ENCODE assay signal across 8 mouse cellular contexts in genomic region chr13:37214590-37215282, GRCm38 (mm10).
A peak's percentile ranks its signal among the peaks of the same experiment; 100 is the strongest.
DNase-seq lines count a peak whose midpoint lies in the region; ATAC-seq and TF ChIP-seq lines count a peak whose summit lies in the region.

No protein-coding gene starts in this region.

- no peak for TF ChIP-seq CTCF in forebrain, postnatal 0 days (IDR thresholded peaks at IDR 0.05; ENCODE audit: low read depth)

- H3K27ac ChIP-seq in forebrain, postnatal 0 days (ENCODE audit: low read depth, low read length) = no peak overlapping the region
- H3K27ac ChIP-seq in liver, embryonic 11.5 days (ENCODE audit: low read depth, low read length) = no peak overlapping the region

- TF ChIP-seq POLR2A in myocyte (IDR thresholded peaks at IDR 0.05; ENCODE audit: insufficient read length, low read depth) = no peak

- 32% methylated on average over 8 of the region's 8 CpGs for WGBS in forebrain, postnatal 0 days
- WGBS in liver, embryonic 11.5 days = 79% methylated on average over 8 of the region's 8 CpGs

- H3K4me3 ChIP-seq in forebrain, postnatal 0 days (ENCODE audit: low read depth, low read length) = no peak overlapping the region
- H3K4me3 ChIP-seq in myocyte = no peak overlapping the region
- H3K4me3 ChIP-seq in liver, embryonic 11.5 days (ENCODE audit: low read depth, low read length) = no peak overlapping the region

- H3K4me1 ChIP-seq in forebrain, postnatal 0 days (ENCODE audit: insufficient read depth) = no peaks in the 10 kb centered on the region
- H3K4me1 ChIP-seq in liver, embryonic 11.5 days (replicated peaks; ENCODE audit: control insufficient read depth, insufficient read depth, low read length) = no peaks in the 10 kb centered on the region

- H3K9ac ChIP-seq in forebrain, postnatal 0 days = no peak overlapping the region
- no peak overlapping the region for H3K9ac ChIP-seq in liver, embryonic 11.5 days (ENCODE audit: low read depth, low read length)

- H3K79me2 ChIP-seq in myocyte (ENCODE audit: control insufficient read depth, insufficient read depth) = no peaks in the 10 kb centered on the region

- H3ac ChIP-seq in myocyte (ENCODE audit: control insufficient read depth, insufficient read length) = no peak overlapping the region

- H3K9me3 ChIP-seq in forebrain, postnatal 0 days (ENCODE audit: low read length) = no peaks in the 10 kb centered on the region
- no peaks in the 10 kb centered on the region for H3K9me3 ChIP-seq in liver, embryonic 11.5 days (ENCODE audit: control insufficient read depth, low read length)

- no peaks in the 10 kb centered on the region for H3K27me3 ChIP-seq in forebrain, postnatal 0 days (ENCODE audit: insufficient read depth, low read length)
- H3K27me3 ChIP-seq in myocyte (ENCODE audit: control insufficient read depth, insufficient read depth, insufficient read length) = no peaks in the 10 kb centered on the region
- H3K27me3 ChIP-seq in liver, embryonic 11.5 days (replicated peaks; ENCODE audit: control insufficient read depth, insufficient read depth, low read length) = no peaks in the 10 kb centered on the region

- DNase-seq in CD4-positive helper T cell, adult 2 months (ENCODE audit: low read depth, low spot score) = peak; percentile 20
- DNase-seq in adrenal gland, adult 2 months = peak; percentile 29
- peak; percentile 27 for DNase-seq in forebrain, postnatal 0 days
- DNase-seq in layer of hippocampus, adult 9-11 months = peak; percentile 15
- no peak for DNase-seq in heart, adult 18-20 months
- DNase-seq in cerebellum, adult 8-10 months = no peak
- no peak for DNase-seq in liver, embryonic 11.5 days (ENCODE audit: low spot score)

- H3K4me2 ChIP-seq in forebrain, postnatal 0 days (ENCODE audit: low read depth) = no peak overlapping the region
- H3K4me2 ChIP-seq in myocyte (ENCODE audit: low read depth) = peak overlapping the region; percentile 10
- no peak overlapping the region for H3K4me2 ChIP-seq in liver, embryonic 11.5 days

- ATAC-seq in forebrain, postnatal 0 days = peak; percentile 86
- ATAC-seq in liver, embryonic 11.5 days (replicated peaks; ENCODE audit: low FRiP score) = no peak

- no peaks in the 10 kb centered on the region for H3K36me3 ChIP-seq in forebrain, postnatal 0 days (ENCODE audit: insufficient read depth)
- no peaks in the 10 kb centered on the region for H3K36me3 ChIP-seq in myocyte (ENCODE audit: control insufficient read depth, insufficient read depth)
- no peaks in the 10 kb centered on the region for H3K36me3 ChIP-seq in liver, embryonic 11.5 days (ENCODE audit: control insufficient read depth, insufficient read depth, low read length)

TF ChIP-seq in myocyte, 11 proteins besides CTCF, POLR2A, EP300 and RAD21:
- peak; percentile 64; the same call in 1 of the 2 replicates for TF ChIP-seq CEBPB (IDR thresholded peaks at IDR 0.05; ENCODE audit: insufficient read depth, poor library complexity, severe bottlenecking)
- peak in 1 of 3 experiments; percentile 42 for TF ChIP-seq MYOG (IDR thresholded peaks at IDR 0.05; ENCODE audit: control insufficient read depth in 1 of 3, insufficient read depth in 1 of 3, insufficient read length in 2 of 3, low read depth in 2 of 3)
- no peak for TF ChIP-seq REST (IDR thresholded peaks at IDR 0.05; ENCODE audit: insufficient read depth, insufficient read length)
- peak; percentile 34 for TF ChIP-seq MAX (IDR thresholded peaks at IDR 0.05; ENCODE audit: low read depth)

Comparison
In these comparisons a context has a peak if more than half of its experiments do, and no peak if none do; other contexts are left out.
1. DNase-seq: peak in CD4-positive helper T cell, adult 2 months (single experiment), adrenal gland, adult 2 months (single experiment), forebrain, postnatal 0 days (single experiment) and layer of hippocampus, adult 9-11 months (single experiment); none in heart, adult 18-20 months (0 of 2), cerebellum, adult 8-10 months (single experiment) and liver, embryonic 11.5 days (single experiment).